Mouse (Mus musculus) kidney, embryonic 16.5 days (tissue): Measurements from ENCODE around the gene Gpi1. TPM values are rescaled to one million over a fixed set of nuclear protein-coding genes. Genes with fewer than 3 reads are reported as not detected.

Source experiments
- ATAC-seq: fragments of 200-750 bp; cut with Nextera tagmentation; 2 replicates; pipeline ENCODE4 v1.8.0; 2017; ENCODE audit warnings: moderate TSS enrichment; ENCODE audit not compliant: low FRiP score, low TSS enrichment
- H3K27ac ChIP-seq: fragments of 300-500 bp; sonication (generic); 2 replicates; pipeline ENCODE4 v1.5.1; 2014; ENCODE audit warnings: low read length
- H3K27me3 ChIP-seq: fragments of 300-500 bp; sonication (generic); 2 replicates; pipeline ENCODE4 v1.6.1; 2014; ENCODE audit warnings: low read length, control low read depth, mixed read lengths; ENCODE audit not compliant: insufficient read depth
- H3K36me3 ChIP-seq: fragments of 300-500 bp; sonication (generic); 2 replicates; pipeline ENCODE4 v1.6.1; 2014; ENCODE audit warnings: low read length, control low read depth, mixed read lengths; ENCODE audit not compliant: insufficient read depth
- H3K4me1 ChIP-seq: fragments of 300-500 bp; sonication (generic); 2 replicates; pipeline ENCODE4 v1.6.1; 2014; ENCODE audit warnings: low read length, control low read depth, mixed read lengths; ENCODE audit not compliant: insufficient read depth
- H3K4me2 ChIP-seq: fragments of 300-500 bp; sonication (generic); replicated peaks from 2 replicates; pipeline ENCODE4 v1.6.1; 2014; ENCODE audit warnings: low read depth, low read length
- H3K4me3 ChIP-seq: fragments of 300-500 bp; sonication (generic); 2 replicates; pipeline ENCODE4 v1.5.1; 2014; ENCODE audit warnings: mild to moderate bottlenecking, low read length
- H3K9ac ChIP-seq: fragments of 300-500 bp; sonication (generic); replicated peaks from 2 replicates; pipeline ENCODE4 v1.6.1; 2014; ENCODE audit warnings: low read length
- H3K9me3 ChIP-seq: fragments of 300-500 bp; sonication (generic); 2 replicates; pipeline ENCODE4 v1.6.1; 2016; ENCODE audit warnings: low read length, control low read depth
- WGBS: fragments of 180-500 bp; shearing (Covaris S2); extraction: QIAGEN DNeasy Blood & Tissue Kit; methylation state at CpG from one replicate; pipeline ENCODE4 v1.1.7; 2014; 5-methylcytosine and 5-hydroxymethylcytosine counted together
- polyA plus RNA-seq: library from polyadenylated mRNA; unstranded; fragments of >200 nt; fragmentation: Nextera tagmentation; extraction: Ambion mirVana; gene quantifications from 2 replicates; pipeline ENCODE4 v1.2.1, GENCODE M21; 2015

Gpi1 gene
- polyA plus RNA-seq, 1 experiment from 2014 or later: 424 TPM

DNA sequence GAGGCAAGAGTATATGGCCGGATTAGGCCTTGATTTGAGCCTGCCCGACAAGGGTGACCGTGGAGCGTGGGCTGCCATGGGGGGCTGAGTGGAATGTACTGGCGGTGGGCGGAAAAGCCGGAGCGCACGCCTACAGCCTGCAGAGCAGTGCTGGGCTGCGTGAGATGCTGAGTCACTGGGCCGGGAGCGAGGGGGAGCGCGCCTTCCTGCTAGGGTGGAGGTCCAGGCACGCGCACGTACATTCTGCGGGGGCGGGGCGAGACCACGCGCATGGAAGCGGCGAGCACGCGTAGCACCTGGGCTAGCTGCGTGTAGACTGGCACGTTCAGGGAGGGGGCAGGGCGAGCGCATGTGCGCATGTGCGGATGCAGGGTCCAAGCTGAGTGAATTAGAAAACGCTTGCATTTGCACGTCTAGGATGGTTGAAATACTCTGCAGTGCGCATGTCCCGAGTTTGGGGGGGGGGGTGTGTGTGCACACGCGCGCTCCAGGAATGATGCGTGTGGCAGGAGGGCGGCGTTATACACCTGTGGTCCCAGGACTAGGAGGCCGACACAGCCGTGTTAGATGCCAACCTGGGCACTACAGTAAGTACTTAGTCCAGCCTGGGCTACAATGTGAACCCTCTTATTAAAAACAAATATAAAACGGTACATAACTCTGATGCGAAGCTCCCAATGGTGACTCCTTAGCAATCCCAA, 3.9 kb upstream of the Gpi1 start:
- H3K9ac ChIP-seq: peak overlapping the region; percentile 74
- H3K27ac ChIP-seq: peak overlapping the region; percentile 95
- H3K36me3 ChIP-seq: peaks cover 25% of the 10 kb centered on the region
- H3K4me1 ChIP-seq: peaks cover 23% of the 10 kb centered on the region
- under 1% methylated on average over 46 of the region's 46 CpGs for WGBS
- H3K9me3 ChIP-seq: no peaks in the 10 kb centered on the region
- H3K4me3 ChIP-seq: peak overlapping the region; percentile 54
- H3K4me2 ChIP-seq: peak overlapping the region; percentile 61
- ATAC-seq: peak; percentile 95
- no peaks in the 10 kb centered on the region for H3K27me3 ChIP-seq

DNA sequence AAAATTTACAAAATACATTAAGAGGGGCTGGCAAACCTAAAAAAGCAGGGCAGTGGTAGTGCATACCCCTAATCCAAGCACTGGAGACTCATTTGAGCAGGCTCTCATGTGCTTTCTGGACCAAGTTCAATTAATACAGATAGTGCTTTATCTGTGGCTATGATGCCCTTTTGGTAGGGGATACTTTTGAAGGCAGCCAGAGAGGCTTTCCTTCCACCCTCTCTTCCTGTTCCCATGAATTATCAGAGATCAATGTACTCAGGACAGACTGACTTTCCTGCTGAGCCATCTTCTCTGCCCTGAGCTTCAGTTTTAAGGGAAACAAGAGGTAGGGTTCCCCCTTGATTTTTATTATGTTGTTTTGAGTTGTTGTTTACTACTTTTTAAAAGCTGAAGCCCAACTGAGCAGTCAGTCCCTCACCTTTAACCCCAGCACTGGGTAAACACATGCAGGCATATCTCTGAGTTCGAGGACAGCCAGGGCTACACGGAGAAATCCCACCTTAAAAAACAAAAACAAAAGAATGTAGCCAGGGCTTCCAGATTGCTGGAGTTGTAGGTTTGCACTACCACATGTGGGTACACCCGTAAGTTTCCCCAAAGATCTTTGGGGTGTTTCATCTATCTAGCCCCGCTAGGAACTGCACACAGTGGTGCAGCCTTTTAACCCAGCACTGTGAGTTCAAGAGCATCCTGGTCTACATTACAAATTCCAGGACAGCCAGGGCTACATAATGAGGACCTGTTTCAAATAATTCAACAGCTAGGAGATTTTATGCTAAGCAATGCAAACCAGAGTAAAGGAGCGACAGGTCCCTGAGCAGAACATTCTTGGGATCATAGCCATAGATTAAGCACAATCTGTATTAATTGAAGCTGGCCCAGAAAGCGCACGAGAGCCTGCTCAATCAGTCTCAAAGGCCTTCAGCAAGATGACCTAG, 2.9 kb upstream of the Gpi1 start:
- no peaks in the 10 kb centered on the region for H3K9me3 ChIP-seq

DNA sequence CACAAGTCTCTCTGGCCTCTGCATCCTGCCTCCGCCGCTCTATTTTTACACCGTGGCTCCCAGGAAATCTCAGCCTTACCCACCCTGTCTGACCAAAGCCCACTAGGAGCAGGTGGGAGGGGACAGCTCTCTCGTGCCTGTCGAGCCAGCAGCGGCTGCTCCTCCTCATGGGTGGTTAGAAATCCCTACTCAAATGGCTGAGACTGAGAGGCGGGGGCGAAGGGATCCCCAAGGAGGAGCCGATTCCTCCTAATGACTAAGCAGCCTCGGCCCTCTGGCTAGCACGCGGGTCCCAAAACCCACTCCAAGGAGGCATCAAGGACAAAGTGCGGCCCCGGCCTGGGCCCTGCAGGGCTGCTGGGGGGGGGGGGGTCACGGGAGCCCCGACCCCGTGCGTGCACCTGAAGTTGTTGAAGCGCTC, 435 bp downstream of the Gpi1 start:
- Histone ChIP-seq H3K4me1 (peaks cover 44% of the 10 kb centered on the region), H3K4me3 (peak overlapping the region; percentile 79), H3K27ac (peak overlapping the region; percentile 94), H3K27me3 (no peaks in the 10 kb centered on the region), H3K9ac (peak overlapping the region; percentile 90), H3K36me3 (peaks cover 30% of the 10 kb centered on the region), H3K9me3 (no peaks in the 10 kb centered on the region), H3K4me2 (peak overlapping the region; percentile 70)
- WGBS: under 1% methylated on average over 19 of the region's 19 CpGs
- ATAC-seq: peak; percentile 53

More for the DNA sequence above, 2.9 kb upstream of the Gpi1 start:
- no peak for ATAC-seq
- H3K36me3 ChIP-seq: peaks cover 20% of the 10 kb centered on the region
- H3K27me3 ChIP-seq: no peaks in the 10 kb centered on the region
- H3K4me2 ChIP-seq: peak overlapping the region; percentile 61
- H3K4me3 ChIP-seq: peak overlapping the region; percentile 54
- WGBS: 46% methylated on average over 7 of the region's 7 CpGs
- H3K27ac ChIP-seq: peak overlapping the region; percentile 95
- peak overlapping the region; percentile 74 for H3K9ac ChIP-seq
- H3K4me1 ChIP-seq: peaks cover 33% of the 10 kb centered on the region

DNA sequence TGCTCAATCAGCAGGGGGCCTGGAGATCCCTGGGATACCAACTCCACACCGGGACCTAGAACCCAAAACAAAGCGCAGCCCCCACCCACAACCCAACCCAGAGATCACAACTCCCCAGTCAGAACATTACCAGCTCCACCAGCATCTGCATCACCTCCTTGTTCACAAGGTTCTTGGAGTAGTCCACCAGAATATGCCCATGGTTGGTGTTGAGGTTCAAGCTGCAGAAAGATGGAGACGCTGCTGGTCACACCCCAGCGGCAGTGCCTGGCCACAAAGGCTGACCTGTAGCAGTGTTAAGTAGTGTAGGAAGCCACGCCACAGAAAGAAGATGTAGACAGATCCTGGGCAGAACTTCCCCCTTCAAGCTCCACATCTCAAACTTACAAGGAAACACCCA, 983 bp downstream of the Gpi1 start:
- WGBS: 19% methylated on average over 5 of the region's 5 CpGs
- Histone ChIP-seq H3K4me1 (peaks cover 42% of the 10 kb centered on the region), H3K36me3 (peaks cover 35% of the 10 kb centered on the region), H3K27me3 (no peaks in the 10 kb centered on the region), H3K4me2 (peak overlapping the region; percentile 70), H3K9me3 (no peaks in the 10 kb centered on the region), H3K27ac (peak overlapping the region; percentile 94; the same call in 1 of the 2 replicates), H3K9ac (peak overlapping the region; percentile 90), H3K4me3 (peak overlapping the region; percentile 79)
- no peak for ATAC-seq

DNA sequence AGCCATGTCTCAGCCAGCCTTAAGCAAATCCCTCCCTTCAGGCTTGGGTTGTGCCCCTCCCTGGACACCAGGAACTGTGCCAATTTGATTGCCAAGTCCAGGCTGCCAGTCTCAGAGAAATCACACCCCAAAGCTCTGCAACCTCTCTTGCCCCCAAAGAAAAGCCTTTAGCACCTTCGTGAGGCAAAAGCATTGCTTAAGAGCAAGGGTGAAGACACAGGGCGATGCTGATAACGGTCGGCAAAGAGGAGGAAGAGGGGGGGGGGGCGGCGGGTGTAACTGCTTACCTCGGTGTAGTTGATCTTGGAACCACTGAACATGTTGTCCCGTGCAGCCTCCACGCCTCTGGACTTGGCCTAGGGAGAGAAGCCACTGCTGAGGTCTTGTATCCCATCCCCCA, 1.5 kb downstream of the Gpi1 start:
- Histone ChIP-seq H3K4me3 (peak overlapping the region; percentile 79), H3K4me2 (peak overlapping the region; percentile 70), H3K36me3 (peaks cover 40% of the 10 kb centered on the region), H3K9ac (peak overlapping the region; percentile 90), H3K4me1 (peaks cover 42% of the 10 kb centered on the region), H3K27me3 (no peaks in the 10 kb centered on the region), H3K27ac (no peak overlapping the region), H3K9me3 (no peaks in the 10 kb centered on the region)
- WGBS: 40% methylated on average over 9 of the region's 9 CpGs
- no peak for ATAC-seq

DNA sequence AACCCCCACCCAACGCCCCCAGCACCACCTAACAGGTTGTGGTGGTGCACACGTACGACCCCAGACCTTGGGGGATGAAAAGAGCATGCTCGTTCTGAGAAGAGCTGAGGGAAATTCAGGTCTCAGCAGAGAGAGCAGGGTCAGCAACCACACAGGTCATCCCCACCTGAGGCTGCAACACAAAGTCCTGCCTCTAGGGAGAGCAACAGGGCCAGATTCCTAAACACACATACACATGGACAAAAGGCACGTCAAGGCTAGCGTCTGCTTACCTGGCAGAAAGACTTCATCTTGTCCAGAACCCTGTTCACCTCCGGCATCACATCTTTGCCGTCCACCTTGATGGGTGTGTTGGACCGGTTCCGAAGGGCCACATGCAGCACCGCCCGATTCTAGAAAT, 3.3 kb downstream of the Gpi1 start:
- Histone ChIP-seq H3K36me3 (peaks cover 57% of the 10 kb centered on the region), H3K9ac (no peak overlapping the region), H3K4me1 (peaks cover 33% of the 10 kb centered on the region), H3K9me3 (no peaks in the 10 kb centered on the region), H3K4me3 (no peak overlapping the region), H3K4me2 (no peak overlapping the region), H3K27ac (no peak overlapping the region), H3K27me3 (no peaks in the 10 kb centered on the region)
- 88% methylated on average over 12 of the region's 12 CpGs for WGBS
- ATAC-seq: no peak

DNA sequence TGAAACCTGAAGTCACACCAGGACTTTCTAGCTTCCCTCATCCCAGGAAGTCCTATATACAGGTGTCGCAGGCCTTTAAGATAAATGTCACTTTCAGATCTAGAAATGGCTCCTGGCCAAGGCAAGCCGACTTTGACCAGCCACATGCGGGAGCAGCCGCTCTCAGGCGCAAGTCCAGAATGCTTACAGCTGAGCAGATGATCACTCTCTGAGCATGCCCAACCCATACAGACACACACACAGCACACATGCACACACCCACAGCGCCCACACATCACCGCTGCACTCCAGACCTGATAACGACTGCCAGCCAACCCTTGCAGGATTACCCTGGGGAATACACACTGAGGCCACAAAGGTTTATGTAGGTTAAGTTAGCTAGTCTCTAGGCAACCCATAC, 4.0 kb downstream of the Gpi1 start:
- Histone ChIP-seq H3K9me3 (no peaks in the 10 kb centered on the region), H3K4me3 (no peak overlapping the region), H3K27ac (no peak overlapping the region), H3K4me2 (no peak overlapping the region), H3K36me3 (peaks cover 65% of the 10 kb centered on the region), H3K4me1 (peaks cover 33% of the 10 kb centered on the region), H3K9ac (no peak overlapping the region), H3K27me3 (no peaks in the 10 kb centered on the region)
- no peak for ATAC-seq
- 73% methylated on average over 8 of the region's 8 CpGs for WGBS

DNA sequence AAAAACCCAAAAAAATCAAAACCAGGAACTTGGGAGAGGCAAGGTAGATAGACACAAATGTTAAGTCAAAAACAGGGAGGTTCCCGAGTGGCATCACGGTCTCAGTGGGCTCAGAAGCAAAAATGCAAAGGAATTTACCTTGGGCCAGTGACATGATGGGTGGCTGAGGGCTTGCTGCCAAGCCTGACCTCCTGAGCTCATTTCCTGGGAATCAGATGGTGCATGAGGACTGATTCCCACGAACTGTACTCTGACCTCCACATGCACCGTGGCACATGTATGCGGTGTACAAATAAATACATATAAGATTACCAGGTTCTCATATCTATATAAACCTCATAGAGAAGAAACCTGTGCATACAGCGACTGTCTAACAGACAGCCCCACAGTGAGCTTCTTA, 5.8 kb downstream of the Gpi1 start:
- H3K9me3 ChIP-seq: no peaks in the 10 kb centered on the region
- WGBS: 86% methylated on average over 6 of the region's 6 CpGs
- no peak overlapping the region for H3K4me3 ChIP-seq
- no peak overlapping the region for H3K9ac ChIP-seq
- no peak overlapping the region for H3K4me2 ChIP-seq
- peaks cover 27% of the 10 kb centered on the region for H3K4me1 ChIP-seq
- no peak for ATAC-seq
- H3K27me3 ChIP-seq: no peaks in the 10 kb centered on the region
- H3K27ac ChIP-seq: no peak overlapping the region
- H3K36me3 ChIP-seq: peaks cover 83% of the 10 kb centered on the region

DNA sequence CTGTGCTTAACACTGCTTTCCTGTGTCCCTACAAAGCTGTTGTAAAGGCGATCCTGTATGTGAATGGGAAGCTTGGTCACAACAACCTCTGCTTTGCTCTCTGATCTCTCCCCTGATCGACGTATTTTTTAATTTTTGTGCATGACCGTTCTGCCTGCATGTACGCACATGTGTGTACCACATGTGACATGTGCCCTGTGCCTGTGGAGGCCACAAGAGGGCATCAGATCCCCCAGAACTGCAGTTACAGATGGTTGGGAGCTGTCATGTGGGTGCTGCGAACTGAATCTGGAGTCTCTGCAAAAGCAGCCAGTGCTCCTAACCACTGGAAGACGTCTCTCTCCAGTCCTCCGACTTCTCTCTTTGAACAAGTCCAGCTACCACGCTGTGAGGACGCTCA, 7.8 kb downstream of the Gpi1 start:
- H3K36me3 ChIP-seq: peaks cover 94% of the 10 kb centered on the region
- peaks cover 8% of the 10 kb centered on the region; the same call in 1 of the 2 replicates for H3K4me1 ChIP-seq
- no peak for ATAC-seq
- no peaks in the 10 kb centered on the region for H3K27me3 ChIP-seq
- no peaks in the 10 kb centered on the region for H3K9me3 ChIP-seq
- no peak overlapping the region for H3K27ac ChIP-seq
- no peak overlapping the region for H3K4me2 ChIP-seq
- H3K4me3 ChIP-seq: no peak overlapping the region
- H3K9ac ChIP-seq: no peak overlapping the region
- WGBS: 93% methylated on average over 10 of the region's 10 CpGs
